Mouse (Mus musculus) liver, postnatal 0 days (tissue): ENCODE data around the gene Mrps12. TPM values are rescaled to one million over a fixed set of nuclear protein-coding genes. Genes with fewer than 3 reads are reported as not detected.

Source experiments
- ATAC-seq: fragments of 200-750 bp; cut with Nextera tagmentation; 2 replicates; pipeline ENCODE4 v1.8.0; 2017; ENCODE audit warnings: mild to moderate bottlenecking, moderate library complexity
- DNase-seq: peaks from one replicate; pipeline ENCODE4 v3.0.0-alpha.2; 2016
- H3K27ac ChIP-seq: fragments of 300-500 bp; sonication (generic); 2 replicates; pipeline ENCODE4 v1.5.1; 2014; ENCODE audit warnings: antibody characterized with exemption, moderate library complexity, mild to moderate bottlenecking, low read depth
- H3K27me3 ChIP-seq: fragments of 300-500 bp; sonication (generic); 2 replicates; pipeline ENCODE4 v1.6.1; 2014; ENCODE audit warnings: low read length, control low read depth, mixed read lengths; ENCODE audit not compliant: insufficient read depth
- H3K36me3 ChIP-seq: fragments of 300-500 bp; sonication (generic); replicated peaks from 2 replicates; pipeline ENCODE4 v1.6.1; 2014; ENCODE audit warnings: mild to moderate bottlenecking, control low read depth, low read length, moderate library complexity, mixed read lengths; ENCODE audit not compliant: insufficient read depth
- H3K4me1 ChIP-seq: fragments of 300-500 bp; sonication (generic); 2 replicates; pipeline ENCODE4 v1.6.1; 2014; ENCODE audit warnings: antibody characterized with exemption, mild to moderate bottlenecking, control low read depth; ENCODE audit not compliant: insufficient read depth
- H3K4me2 ChIP-seq: fragments of 300-500 bp; sonication (generic); 2 replicates; pipeline ENCODE4 v1.6.1; 2014; ENCODE audit warnings: low read depth, mild to moderate bottlenecking, low read length, moderate library complexity, mixed read lengths
- H3K4me3 ChIP-seq: fragments of 300-500 bp; sonication (generic); 2 replicates; pipeline ENCODE4 v1.5.1; 2014; ENCODE audit warnings: low read depth, low read length
- H3K9ac ChIP-seq: fragments of 300-500 bp; sonication (generic); replicated peaks from 2 replicates; pipeline ENCODE4 v1.6.1; 2014; ENCODE audit warnings: mild to moderate bottlenecking, moderate library complexity
- H3K9me3 ChIP-seq: fragments of 300-500 bp; sonication (generic); 2 replicates; pipeline ENCODE4 v1.6.1; 2016; ENCODE audit warnings: mild to moderate bottlenecking, control low read depth, low read length, mixed read lengths
- CTCF ChIP-seq: sonication (generic); IDR thresholded peaks from 2 replicates; pipeline ENCODE4 v1.5.1; 2016; ENCODE audit warnings: antibody characterized with exemption, low read depth
- EP300 ChIP-seq: IDR thresholded peaks from 2 replicates; pipeline ENCODE4 v1.6.1; 2016; ENCODE audit warnings: antibody characterized with exemption, low read depth, mild to moderate bottlenecking
- WGBS: fragments of 180-500 bp; shearing (Covaris S2); extraction: QIAGEN DNeasy Blood & Tissue Kit; methylation state at CpG from one replicate; pipeline ENCODE4 v1.1.7; 2014; ENCODE audit not compliant: insufficient replicate concordance; 5-methylcytosine and 5-hydroxymethylcytosine counted together
- polyA plus RNA-seq: library from polyadenylated mRNA; unstranded; fragments of >200 nt; fragmentation: Nextera tagmentation; extraction: Ambion mirVana; gene quantifications from 2 replicates; pipeline ENCODE4 v1.2.1, GENCODE M21; 2015

Gene Mrps12
- polyA plus RNA-seq, 1 experiment from 2014 or later = 77.2 TPM

DNA sequence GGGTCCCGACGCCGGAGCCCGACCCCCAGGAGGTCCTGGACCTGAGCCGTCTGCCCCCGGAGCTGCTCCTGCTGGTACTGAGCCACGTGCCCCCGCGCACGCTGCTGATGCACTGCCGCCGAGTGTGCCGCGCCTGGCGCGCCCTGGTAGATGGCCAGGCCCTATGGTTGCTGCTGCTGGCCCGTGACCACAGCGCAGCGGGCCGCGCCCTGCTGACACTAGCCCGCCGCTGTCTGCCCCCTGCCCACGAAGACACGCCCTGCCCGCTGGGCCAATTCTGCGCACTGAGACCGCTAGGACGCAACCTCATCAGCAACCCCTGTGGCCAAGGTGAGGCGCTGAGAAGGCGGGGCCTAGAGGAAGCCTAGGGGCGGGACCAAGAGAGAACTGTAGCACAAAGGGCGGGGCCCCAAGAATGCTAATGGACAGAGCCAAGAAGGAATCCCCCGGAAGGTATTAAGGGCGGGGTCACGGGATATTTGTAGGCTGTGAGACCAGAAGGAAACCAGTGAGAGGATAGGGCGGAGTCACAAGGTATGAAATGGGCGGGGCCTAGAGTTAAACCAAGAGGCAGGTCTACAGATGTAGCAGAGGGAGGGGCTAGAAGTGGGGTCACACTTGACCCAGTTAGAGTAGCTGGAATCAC lies 48.2 kb downstream of the Mrps12 start:
- Histone ChIP-seq H3K36me3 (no peaks in the 10 kb centered on the region), H3K9ac (peak overlapping the region; percentile 26; the same call in 1 of the 2 replicates), H3K9me3 (no peaks in the 10 kb centered on the region), H3K27ac (no peak overlapping the region), H3K4me1 (peaks cover 7% of the 10 kb centered on the region; the same call in 1 of the 2 replicates), H3K4me2 (peak overlapping the region; percentile 66), H3K27me3 (peaks cover 21% of the 10 kb centered on the region), H3K4me3 (peak overlapping the region; percentile 29)
- 1% methylated on average over 33 of the region's 38 CpGs for WGBS
- TF ChIP-seq CTCF (no peak), EP300 (no peak)
- ATAC-seq = peak; percentile 78
- DNase-seq = peak; percentile 70

DNA sequence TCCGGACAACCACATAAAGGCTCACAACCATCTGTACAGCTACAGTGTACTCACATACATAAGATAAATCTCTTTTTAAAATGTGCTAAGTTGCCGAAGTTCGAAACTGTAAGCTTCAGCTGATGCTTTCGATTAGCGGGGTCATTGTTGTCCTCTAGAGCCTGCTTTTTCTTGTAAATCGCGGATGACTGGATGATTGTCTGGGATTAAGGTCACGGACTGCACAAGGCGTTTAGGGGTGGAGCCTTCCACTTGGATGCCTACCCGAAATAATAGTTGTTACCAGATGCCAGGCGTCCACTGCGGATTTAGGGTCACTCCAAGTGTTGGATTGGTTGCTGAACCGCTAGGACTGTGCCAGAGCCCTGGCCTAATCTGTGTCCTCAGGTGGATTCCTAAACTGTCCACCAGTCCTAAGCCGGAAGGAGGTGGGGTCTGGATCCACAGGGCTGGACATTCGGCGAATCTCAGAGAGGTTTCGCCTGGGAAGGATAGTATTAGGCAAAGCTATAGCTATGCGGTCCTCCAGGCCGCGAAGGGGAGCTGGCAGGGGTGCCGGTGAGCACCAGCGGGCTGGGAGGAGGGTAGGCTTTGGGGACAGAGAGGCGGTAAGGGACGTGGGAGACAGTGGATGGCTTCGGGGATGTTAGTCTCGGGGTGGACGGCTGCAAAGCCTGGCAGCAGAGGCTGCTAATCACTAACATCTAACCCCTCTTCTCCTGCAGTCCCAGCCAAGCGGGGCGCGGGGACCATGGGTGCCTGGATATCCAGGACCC lies 48.9 kb downstream of the Mrps12 start, which contains the start of gene Fbxo27:
Gene Fbxo27 (plus strand): TSS at position 305 of the 776 bp plus-strand sequence.
- peak; percentile 18; the same call in 1 of the 2 replicates for ATAC-seq
- Histone ChIP-seq H3K27ac (no peak within 1 kb of the TSS), H3K9ac (peak within 1 kb of the TSS; percentile 26; the same call in 1 of the 2 replicates), H3K36me3 (no peaks in the 10 kb centered on the region), H3K4me2 (peak within 1 kb of the TSS; percentile 66), H3K4me3 (peak within 1 kb of the TSS; percentile 29), H3K27me3 (peaks cover 21% of the 10 kb centered on the region), H3K9me3 (no peaks in the 10 kb centered on the region), H3K4me1 (peaks cover 7% of the 10 kb centered on the region; the same call in 1 of the 2 replicates)
- no peak for DNase-seq
- no peak for TF ChIP-seq CTCF
- no peak for TF ChIP-seq EP300
- 39% methylated on average over 28 of the region's 30 CpGs for WGBS

- Histone ChIP-seq H3K9ac (no peak overlapping the region), H3K27ac (no peak overlapping the region), H3K36me3 (no peaks in the 10 kb centered on the region), H3K4me3 (no peak overlapping the region), H3K4me1 (peaks cover 7% of the 10 kb centered on the region; the same call in 1 of the 2 replicates), H3K9me3 (no peaks in the 10 kb centered on the region), H3K27me3 (peaks cover 21% of the 10 kb centered on the region), H3K4me2 (no peak overlapping the region)
- TF ChIP-seq EP300 (no peak), CTCF (no peak)
- ATAC-seq = no peak
- DNase-seq = no peak
- 63% methylated on average over 7 of the region's 7 CpGs for WGBS
Measured at GRCm38 (mm10) chr7:28691075-28691474, 50.5 kb downstream of the Mrps12 start.

Other genes starting within 250 kb of the Mrps12 start
- not detected in 2 replicates for gene Ifnl2, start 231.4 kb downstream of the Mrps12 start, polyA plus RNA-seq
- not detected in 2 replicates for gene Ifnl3, start 219.0 kb downstream of the Mrps12 start, polyA plus RNA-seq
- 1.3 and 7.7 TPM in 2 replicates for gene Sycn, start 200.9 kb downstream of the Mrps12 start, polyA plus RNA-seq
- gene Nccrp1, start 194.6 kb downstream of the Mrps12 start, polyA plus RNA-seq = not detected in 2 replicates
- 3.5 and 4.3 TPM in 2 replicates for gene Samd4b, start 143.7 kb downstream of the Mrps12 start, polyA plus RNA-seq
- gene Pak4, start 143.6 kb downstream of the Mrps12 start, polyA plus RNA-seq = 5.3 and 6.2 TPM in 2 replicates
- not detected in 2 replicates for gene Acp7, start 110.5 kb downstream of the Mrps12 start, polyA plus RNA-seq
- 0.19 and 0.24 TPM in 2 replicates for gene Fbxo27, start 49.0 kb downstream of the Mrps12 start, polyA plus RNA-seq
- gene Fbxo17, start 25.0 kb downstream of the Mrps12 start, polyA plus RNA-seq = 0.90 and 1.0 TPM in 2 replicates
- gene Sars2, start 172 bp upstream of the Mrps12 start, polyA plus RNA-seq = 7.9 and 8.5 TPM in 2 replicates
- gene Ccer2, start 14.4 kb upstream of the Mrps12 start, polyA plus RNA-seq = not detected in 2 replicates
- 20.5 and 22.7 TPM in 2 replicates for gene Sirt2, start 24.9 kb upstream of the Mrps12 start, polyA plus RNA-seq
- 25.1 and 26.9 TPM in 2 replicates for gene Nfkbib, start 25.7 kb upstream of the Mrps12 start, polyA plus RNA-seq
- 7.2 and 7.6 TPM in 2 replicates for gene Rinl, start 47.1 kb upstream of the Mrps12 start, polyA plus RNA-seq
- 82.0 and 88.6 TPM in 2 replicates for gene Hnrnpl, start 66.7 kb upstream of the Mrps12 start, polyA plus RNA-seq
- 534 and 566 TPM in 2 replicates for gene Ech1, start 83.4 kb upstream of the Mrps12 start, polyA plus RNA-seq
- 19.5 and 21.3 TPM in 2 replicates for gene Lgals4, start 92.0 kb upstream of the Mrps12 start, polyA plus RNA-seq
- 0.14 and 0.34 TPM in 2 replicates for gene Lgals7, start 122.0 kb upstream of the Mrps12 start, polyA plus RNA-seq
- 0.09 and 0.23 TPM in 2 replicates for gene Capn12, start 139.6 kb upstream of the Mrps12 start, polyA plus RNA-seq
- 76.3 and 81.2 TPM in 2 replicates for gene Actn4, start 220.5 kb upstream of the Mrps12 start, polyA plus RNA-seq
- 162 and 166 TPM in 2 replicates for gene Eif3k, start 240.0 kb upstream of the Mrps12 start, polyA plus RNA-seq
- 11.9 and 16.5 TPM in 2 replicates for gene Map4k1, start 240.2 kb upstream of the Mrps12 start, polyA plus RNA-seq